Mouse (Mus musculus) adrenal gland, postnatal 36 days (tissue): ENCODE measurements around the gene 4933427I04Rik. TPM values are rescaled to one million over a fixed set of nuclear protein-coding genes. Genes with fewer than 3 reads are reported as not detected.
A peak's percentile ranks its signal among the peaks of the same experiment; 100 is the strongest.

Source experiments
- DNase-seq, 2 experiments: peaks; one replicate each; pipeline ENCODE4 v3.0.0; 2021; ENCODE audit warnings: mixed read lengths in 1 of 2
- long read RNA-seq, 2 experiments: library from polyadenylated mRNA; stranded (forward); transcript quantifications; one replicate each; pipeline ENCODE4 v2.0.0; 2021; ENCODE audit warnings: borderline sequencing depth in 2 of 2
- total RNA-seq, 2 experiments: library from RNA; stranded (reverse); gene quantifications; 2 replicates each; pipeline ENCODE4 v1.2.3; 2021

Gene 4933427I04Rik
- total RNA-seq, result not detected
- long read RNA-seq, experiment 1, result 0 reads
- long read RNA-seq, experiment 2, result 0 reads

- no peak for DNase-seq
These were observed at the start of gene 4933427I04Rik for GRCm38 (mm10) chr4:123859379-123859778. 4933427I04Rik (plus strand) TSS chr4:123859679.

- no peak for DNase-seq
These were observed 48.8 kb upstream of the 4933427I04Rik start for GRCm38 (mm10) chr4:123810475-123811295.

DNA sequence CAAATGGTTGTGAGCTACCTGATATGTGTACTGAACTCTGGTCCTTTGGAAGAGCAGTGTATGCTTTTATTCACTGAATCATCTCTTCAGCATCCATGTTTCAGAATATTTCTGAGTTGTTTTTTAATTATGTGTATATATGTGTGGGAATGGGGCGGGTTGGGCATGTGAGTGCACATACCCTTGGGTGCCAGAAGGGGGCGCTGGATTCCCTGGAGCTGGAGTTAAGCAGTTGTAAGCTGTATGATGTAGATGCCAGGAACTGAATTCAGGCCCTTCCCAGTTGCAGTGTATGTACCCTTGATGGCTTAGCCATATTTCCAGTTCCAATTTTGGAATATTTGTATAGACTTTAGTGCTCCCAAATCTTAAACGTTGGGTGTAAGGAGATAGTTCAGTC, 47.0 kb upstream of the 4933427I04Rik start:
- DNase-seq, result no peak

GRCm38 (mm10) chr4:123814030-123814501, 45.4 kb upstream of the 4933427I04Rik start:
- no peak for DNase-seq

- DNase-seq, result peak in 1 of 2 experiments; percentile 13
These were observed 40.3 kb upstream of the 4933427I04Rik start for GRCm38 (mm10) chr4:123819093-123819610.

DNA sequence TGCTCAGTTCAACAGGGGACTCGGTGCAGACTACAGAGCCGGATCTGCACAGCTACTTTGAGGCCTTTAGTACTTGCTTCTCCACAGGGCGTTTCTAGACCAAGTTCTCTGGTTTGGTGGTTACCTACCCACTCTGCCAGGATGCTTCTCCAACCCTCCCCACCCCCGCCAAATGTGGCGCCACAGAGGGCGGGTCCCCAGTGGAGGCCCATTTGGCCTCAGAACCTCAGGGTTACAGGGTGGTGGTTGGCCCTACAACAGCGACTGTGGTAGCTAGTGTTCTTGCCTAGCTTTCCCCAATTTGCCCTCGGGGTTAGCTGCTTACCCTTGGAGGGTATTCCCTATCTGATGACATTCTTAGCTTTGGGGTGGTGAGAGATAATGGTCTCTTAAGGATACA, 17.4 kb upstream of the 4933427I04Rik start:
- DNase-seq, result no peak

DNA sequence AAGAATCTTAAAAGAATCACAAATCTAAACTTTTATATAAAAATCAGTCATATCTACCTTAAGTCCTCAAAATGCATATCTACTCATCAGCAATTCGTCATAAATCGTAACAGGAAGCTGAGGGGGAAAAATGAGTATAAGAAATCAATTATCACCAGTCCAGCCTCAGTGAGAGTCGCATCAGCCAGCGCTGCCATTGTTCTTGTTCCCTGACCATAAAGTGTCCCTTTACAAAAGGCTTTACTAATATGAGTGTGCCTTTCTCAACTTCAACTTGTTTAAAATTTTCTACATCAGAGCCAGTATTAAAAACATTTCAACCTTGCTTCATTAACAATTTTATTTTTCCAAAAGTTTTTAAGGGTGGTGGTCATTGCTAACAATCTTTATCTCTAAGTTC, 2.6 kb upstream of the 4933427I04Rik start:
- no peak for DNase-seq

DNA sequence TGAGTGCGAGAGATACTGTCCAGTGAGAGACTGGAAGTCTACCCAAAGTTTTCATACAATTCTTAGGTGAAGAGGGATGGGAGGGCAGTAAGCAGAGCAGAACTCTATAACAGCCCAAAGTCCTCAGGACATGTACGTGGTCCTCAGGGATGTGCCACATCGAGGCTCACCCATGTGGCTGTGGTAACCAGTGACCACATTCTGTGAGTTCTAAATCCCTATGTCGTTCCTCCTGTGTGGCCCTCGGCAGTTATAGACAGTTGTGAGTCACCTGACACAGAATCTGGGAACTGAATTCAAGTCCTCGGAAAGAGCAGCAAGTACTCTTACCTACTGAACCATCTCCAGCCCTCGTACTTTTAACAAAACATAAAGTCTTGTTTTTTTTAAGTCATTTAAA, 1.4 kb upstream of the 4933427I04Rik start:
- no peak for DNase-seq

DNA sequence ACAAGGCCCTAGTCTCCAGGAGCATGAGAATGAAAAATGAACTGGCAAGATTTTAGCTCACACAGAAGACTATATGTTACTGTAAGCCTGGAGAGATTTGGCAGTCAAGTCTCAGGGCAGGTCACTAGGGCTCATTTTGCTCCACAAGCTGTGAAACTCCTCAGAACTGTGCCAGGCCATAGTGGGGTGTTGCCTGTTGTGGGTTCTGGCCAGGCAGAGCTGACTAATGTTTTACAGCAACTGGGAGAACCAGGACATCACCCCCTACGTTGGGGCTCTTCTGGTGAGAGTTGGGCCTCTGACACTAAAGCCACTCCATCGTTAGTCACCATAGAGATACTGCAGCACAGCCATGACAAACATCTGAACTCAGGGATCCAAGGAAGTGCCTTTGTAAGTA, 324 bp downstream of the 4933427I04Rik start:
- DNase-seq, result no peak

DNA sequence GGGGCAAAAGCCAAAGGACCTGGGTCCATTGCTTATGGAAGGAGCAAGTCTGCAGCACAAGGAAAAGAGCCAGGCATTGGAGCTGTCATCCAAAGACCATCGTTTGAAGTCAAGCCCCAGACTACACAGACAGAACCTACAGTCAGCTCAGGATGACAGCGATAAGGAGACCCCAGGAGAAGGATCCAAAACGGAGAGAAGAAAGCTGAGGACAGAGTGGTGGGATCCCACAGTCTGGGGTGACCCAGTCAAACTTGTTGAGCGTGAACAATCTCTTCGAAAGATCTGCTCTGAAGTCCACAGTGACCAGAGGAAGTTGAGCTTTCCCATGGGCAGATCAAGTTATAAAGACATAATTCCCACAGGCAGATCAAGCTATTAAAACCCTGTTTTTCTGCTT, 1.1 kb downstream of the 4933427I04Rik start:
- DNase-seq, result no peak

DNA sequence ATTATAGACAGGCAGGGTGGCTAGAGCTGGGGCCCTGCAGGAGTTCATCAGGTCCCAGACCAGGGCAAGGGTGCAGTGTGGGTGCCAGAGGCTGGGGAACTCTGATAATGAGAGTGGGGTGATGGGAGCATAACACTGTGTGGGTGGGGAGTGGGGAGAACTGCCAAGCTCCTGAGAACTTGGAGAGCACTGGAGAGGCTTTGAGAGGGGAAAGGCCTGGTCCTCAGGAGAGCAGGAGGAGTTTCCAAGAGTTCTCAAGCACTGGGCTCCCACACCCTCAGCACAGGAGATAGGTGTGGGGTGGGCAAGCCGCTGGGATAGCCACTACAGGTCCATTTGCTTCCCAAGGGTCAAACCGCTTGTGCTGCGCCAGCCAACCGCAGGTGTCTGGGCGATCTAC, 34.2 kb downstream of the 4933427I04Rik start:
- DNase-seq, result no peak

DNA sequence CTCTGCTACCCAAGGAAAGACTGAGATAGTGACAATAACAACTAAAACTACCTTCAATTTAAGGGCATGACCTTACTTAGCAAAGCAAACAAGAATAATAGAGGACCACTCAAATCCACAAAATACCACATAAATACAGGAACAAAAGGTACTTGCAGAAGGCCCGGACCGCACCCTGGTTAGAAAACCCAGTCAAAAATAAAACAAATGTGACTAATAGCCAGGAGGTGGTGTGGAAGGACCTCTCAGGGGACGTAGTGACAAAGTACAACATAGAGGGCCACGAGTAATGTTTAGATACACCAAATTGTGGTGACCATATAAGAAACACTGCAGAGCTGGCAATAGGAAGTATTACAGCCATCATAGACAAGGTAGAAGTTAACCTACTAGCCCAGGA, 34.8 kb downstream of the 4933427I04Rik start:
- DNase-seq, result no peak

- DNase-seq, result peak; percentile 60 to 61
These were observed 39.2 kb downstream of the 4933427I04Rik start for GRCm38 (mm10) chr4:123898696-123899095.

DNA sequence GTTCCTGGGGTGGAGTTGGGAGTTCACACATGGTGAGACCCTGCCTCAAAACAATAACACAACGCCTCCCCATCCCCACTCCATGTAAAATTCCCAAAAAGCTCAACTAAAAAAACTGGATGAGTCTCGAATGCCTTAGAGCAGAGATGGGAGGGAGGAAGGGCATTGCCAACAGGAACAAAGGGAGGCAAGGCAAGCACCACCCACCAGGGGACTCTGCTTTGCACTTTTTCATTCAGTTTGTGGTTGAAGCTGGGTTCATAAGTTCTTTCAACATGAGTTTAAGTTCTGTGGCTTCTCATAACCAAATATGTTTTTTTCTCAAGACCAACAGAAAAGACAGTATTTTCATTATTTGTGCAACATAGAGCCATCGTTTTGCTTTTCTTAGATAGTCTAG, 44.0 kb downstream of the 4933427I04Rik start:
- no peak for DNase-seq

DNA sequence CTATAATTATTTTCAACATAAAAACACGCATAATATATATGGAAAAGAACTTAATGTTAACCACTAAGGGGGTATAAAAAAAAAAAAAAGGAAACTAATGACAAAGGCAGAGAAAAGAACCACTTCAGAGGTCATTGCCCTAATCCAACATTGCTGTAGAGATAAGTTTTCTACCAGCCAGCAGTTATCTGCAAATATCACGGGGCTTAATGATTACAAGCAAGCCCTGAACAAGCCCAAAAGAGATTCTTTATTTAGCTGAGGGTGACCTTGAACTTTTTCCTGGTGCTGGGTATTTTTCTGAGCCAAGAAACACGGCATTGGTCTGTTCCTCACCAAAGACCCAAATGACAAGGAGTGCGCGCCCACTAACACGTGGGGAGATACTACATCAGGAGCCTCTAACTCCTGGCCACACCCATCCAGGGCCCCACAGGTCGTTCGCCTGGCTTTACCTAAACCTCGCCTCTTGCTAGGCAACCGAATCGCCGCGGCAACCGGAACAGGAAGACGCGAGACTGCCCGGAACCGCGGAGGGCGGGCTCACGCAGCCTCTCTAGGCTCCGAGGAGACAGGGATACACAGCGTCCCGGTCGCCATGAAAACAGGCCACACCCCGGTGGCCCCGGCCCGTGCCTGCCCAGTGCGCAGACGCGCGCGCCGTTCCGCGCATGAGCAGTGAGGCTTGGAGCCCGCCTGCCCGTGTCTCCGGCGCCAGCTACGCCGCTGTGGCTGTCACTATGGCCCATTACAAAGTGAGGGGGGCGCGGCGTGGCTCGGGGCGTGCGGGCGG, 45.0 kb downstream of the 4933427I04Rik start, which contains the start of gene Mycbp:
TSS of gene Mycbp (plus strand) at position 500 of the 793 bp plus-strand sequence.
- DNase-seq, result peak; percentile 100

- no peak for DNase-seq
These were observed 45.7 kb downstream of the 4933427I04Rik start for GRCm38 (mm10) chr4:123905126-123905668.

DNA sequence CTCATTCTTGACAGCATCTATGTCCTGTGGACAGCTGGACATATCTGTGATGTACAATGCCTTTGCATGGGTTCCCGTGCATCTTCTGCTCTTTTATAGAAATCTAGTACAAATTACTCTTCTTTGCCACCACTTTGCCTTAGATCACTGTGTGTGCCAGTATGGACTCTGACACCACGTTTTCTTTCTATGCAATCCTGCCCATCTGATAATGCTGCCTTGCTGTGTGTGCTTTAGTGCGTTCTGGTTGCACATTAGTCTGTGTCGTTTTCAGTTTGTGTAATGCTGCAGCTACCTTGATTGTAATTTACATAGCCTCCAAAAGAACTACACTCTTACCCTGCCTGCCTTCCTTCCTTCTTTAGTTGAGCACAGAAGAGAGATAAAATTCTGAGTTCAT, 52.0 kb downstream of the 4933427I04Rik start:
- no peak for DNase-seq

DNA sequence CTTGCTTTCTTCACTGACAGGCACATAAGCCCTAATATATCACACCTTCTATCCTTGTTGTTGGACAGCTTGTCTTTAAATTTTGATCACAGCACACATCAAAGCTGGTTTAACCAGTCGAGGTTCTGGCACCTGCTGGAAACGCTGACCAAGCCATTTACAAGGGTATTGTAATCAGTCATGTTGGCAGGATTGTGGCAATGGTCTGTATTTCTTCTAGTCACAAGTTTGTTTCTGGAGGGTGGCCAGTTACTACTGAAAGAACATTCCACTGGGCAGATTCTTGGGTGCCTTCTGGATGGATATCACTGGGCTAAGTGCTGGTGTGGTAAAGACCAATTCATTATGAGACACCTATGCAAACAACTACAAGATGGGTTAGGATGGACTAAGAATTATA, 53.0 kb downstream of the 4933427I04Rik start:
- peak; percentile 35 to 41 for DNase-seq
